Mouse (Mus musculus): Measurements from ENCODE around the gene Mmp28. TPM values are rescaled to one million over a fixed set of nuclear protein-coding genes. Genes with fewer than 3 reads are reported as not detected.

The Mmp28 gene
- polyA plus RNA-seq (2015; fragmentation: Nextera tagmentation; extraction: Ambion mirVana): 2.6 and 2.7 TPM in 2 replicates

DNA sequence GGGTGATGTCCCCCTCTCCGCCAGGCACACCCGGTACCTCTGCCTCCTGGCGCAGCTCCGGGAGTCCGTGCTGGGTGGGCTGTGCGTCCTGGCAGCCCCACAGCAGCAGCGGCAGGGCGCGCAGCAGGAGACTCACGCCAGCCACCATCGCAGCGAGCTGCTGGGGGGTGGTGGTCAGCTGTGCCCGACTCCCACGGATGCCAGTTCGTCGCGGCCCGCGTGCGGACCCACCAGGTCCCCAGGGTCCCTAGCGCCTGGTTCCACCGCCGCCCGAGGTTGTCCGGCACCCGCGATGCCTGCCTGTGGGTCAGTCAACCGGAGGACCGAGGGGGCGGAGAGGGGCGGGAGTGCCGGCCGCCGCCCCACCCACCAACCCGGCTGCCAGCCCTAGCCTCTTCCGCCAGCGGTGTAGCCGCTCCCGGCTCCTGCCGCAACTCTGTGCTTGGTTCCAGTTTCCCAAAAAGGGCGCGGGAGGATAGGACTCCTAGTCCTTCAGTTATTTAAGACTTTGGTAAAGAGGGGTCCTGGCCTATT lies at the start of gene Mmp28:
Gene Mmp28, minus strand, starts transcription at position 361 of the 534 bp plus-strand sequence.
- Histone ChIP-seq H3K4me3 (ENCODE audit: low read depth, low read length) (peak within 1 kb of the TSS; percentile 55), H3K4me2 (ENCODE audit: low read length) (peak within 1 kb of the TSS; percentile 95), H3K4me1 (ENCODE audit: control insufficient read depth, insufficient read depth, low read length) (peaks cover 9% of the 10 kb centered on the region; the same call in 1 of the 2 replicates), H3K9ac (ENCODE audit: low read depth, low read length) (peak within 1 kb of the TSS; percentile 76), H3K27ac (ENCODE audit: low read length) (no peak within 1 kb of the TSS), H3K36me3 (ENCODE audit: control insufficient read depth, insufficient read depth, low read length) (no peaks in the 10 kb centered on the region), H3K27me3 (ENCODE audit: control insufficient read depth, insufficient read depth, low read depth, low read length) (peaks cover 17% of the 10 kb centered on the region), H3K9me3 (replicated peaks; ENCODE audit: control insufficient read depth, low read length, poor library complexity, severe bottlenecking) (no peaks in the 10 kb centered on the region)
- WGBS: under 1% methylated on average over 40 of the region's 42 CpGs
- ATAC-seq: 0 out of 2 replicates have a peak, but pooled peaks have one; percentile 36

DNA sequence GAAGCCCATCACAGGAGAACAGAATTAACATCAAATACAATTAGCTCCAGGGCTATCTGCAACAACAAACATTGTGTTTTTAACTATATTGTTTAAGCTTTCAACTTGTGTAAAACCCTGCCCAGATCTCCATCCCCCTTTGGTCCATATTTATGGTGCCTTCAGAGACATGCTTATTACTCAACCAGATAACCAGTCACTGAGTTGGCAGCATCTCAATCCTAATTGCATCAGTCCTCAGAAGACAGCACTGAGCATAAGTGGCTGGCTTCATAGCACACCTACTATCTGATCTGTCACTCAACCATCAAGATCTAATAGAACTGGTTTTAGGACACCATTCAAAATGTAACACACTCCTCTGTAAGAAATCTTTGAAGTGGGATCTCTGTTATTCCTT lies 46.6 kb upstream of the Mmp28 start:
- Histone ChIP-seq H3K9ac (ENCODE audit: low read depth, low read length) (no peak overlapping the region), H3K36me3 (ENCODE audit: control insufficient read depth, insufficient read depth, low read length) (peaks cover 11% of the 10 kb centered on the region), H3K4me1 (ENCODE audit: control insufficient read depth, insufficient read depth, low read length) (no peaks in the 10 kb centered on the region), H3K9me3 (replicated peaks; ENCODE audit: control insufficient read depth, low read length, poor library complexity, severe bottlenecking) (no peaks in the 10 kb centered on the region), H3K4me2 (ENCODE audit: low read length) (no peak overlapping the region), H3K27ac (ENCODE audit: low read length) (no peak overlapping the region), H3K27me3 (ENCODE audit: control insufficient read depth, insufficient read depth, low read depth, low read length) (no peaks in the 10 kb centered on the region), H3K4me3 (ENCODE audit: low read depth, low read length) (no peak overlapping the region)
- no peak for ATAC-seq

DNA sequence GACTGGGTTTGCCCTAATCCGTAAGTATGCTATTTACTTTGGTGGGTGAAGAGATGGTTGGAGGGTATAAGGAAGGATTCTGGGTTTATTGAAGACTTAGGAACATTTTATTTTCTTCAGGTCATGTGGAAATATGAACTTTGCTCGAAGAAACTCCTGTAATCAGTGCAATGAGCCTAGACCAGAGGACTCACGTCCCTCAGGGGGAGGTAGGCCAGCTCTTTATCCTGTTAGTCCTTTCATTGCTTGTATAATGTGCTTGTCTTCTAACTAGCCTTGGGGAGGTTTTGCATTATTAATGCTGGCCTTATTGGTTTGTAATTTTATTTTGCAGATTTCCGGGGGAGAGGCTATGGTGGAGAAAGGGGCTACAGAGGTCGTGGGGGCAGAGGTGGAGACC lies 41.4 kb upstream of the Mmp28 start:
- Histone ChIP-seq H3K4me2 (ENCODE audit: low read length) (no peak overlapping the region), H3K27ac (ENCODE audit: low read length) (no peak overlapping the region), H3K4me3 (ENCODE audit: low read depth, low read length) (no peak overlapping the region), H3K27me3 (ENCODE audit: control insufficient read depth, insufficient read depth, low read depth, low read length) (no peaks in the 10 kb centered on the region), H3K36me3 (ENCODE audit: control insufficient read depth, insufficient read depth, low read length) (peaks cover 21% of the 10 kb centered on the region), H3K4me1 (ENCODE audit: control insufficient read depth, insufficient read depth, low read length) (no peaks in the 10 kb centered on the region), H3K9me3 (replicated peaks; ENCODE audit: control insufficient read depth, low read length, poor library complexity, severe bottlenecking) (no peaks in the 10 kb centered on the region), H3K9ac (ENCODE audit: low read depth, low read length) (no peak overlapping the region)
- no peak for ATAC-seq
- 90% methylated on average over 5 of the region's 5 CpGs for WGBS

DNA sequence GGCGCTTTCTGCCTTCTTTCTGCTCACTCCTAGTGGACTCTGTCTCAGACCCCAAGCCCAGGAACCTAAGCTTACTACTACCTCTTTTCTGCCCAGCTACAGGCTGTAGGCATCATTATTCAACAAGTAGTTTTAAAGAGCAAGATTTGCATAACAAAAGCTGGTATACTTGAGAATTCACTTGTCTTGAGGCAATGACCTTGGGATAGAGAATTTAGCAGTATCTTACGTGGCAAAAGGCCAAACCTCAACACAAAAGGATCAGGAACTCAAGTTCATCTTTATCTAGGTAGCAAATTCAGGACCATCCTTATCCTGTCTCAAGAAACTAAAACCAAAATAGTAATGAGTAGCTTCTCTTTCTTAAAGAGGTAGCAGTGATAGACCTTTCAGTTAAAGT lies 32.7 kb upstream of the Mmp28 start:
- Histone ChIP-seq H3K36me3 (ENCODE audit: control insufficient read depth, insufficient read depth, low read length) (no peaks in the 10 kb centered on the region; the same call in 1 of the 2 replicates), H3K4me3 (ENCODE audit: low read depth, low read length) (no peak overlapping the region), H3K4me2 (ENCODE audit: low read length) (no peak overlapping the region), H3K4me1 (ENCODE audit: control insufficient read depth, insufficient read depth, low read length) (no peaks in the 10 kb centered on the region; the same call in 1 of the 2 replicates), H3K9me3 (replicated peaks; ENCODE audit: control insufficient read depth, low read length, poor library complexity, severe bottlenecking) (no peaks in the 10 kb centered on the region), H3K9ac (ENCODE audit: low read depth, low read length) (no peak overlapping the region), H3K27ac (ENCODE audit: low read length) (no peak overlapping the region), H3K27me3 (ENCODE audit: control insufficient read depth, insufficient read depth, low read depth, low read length) (no peaks in the 10 kb centered on the region)
- 55% methylated on average over 2 of the region's 2 CpGs for WGBS
- no peak for ATAC-seq

DNA sequence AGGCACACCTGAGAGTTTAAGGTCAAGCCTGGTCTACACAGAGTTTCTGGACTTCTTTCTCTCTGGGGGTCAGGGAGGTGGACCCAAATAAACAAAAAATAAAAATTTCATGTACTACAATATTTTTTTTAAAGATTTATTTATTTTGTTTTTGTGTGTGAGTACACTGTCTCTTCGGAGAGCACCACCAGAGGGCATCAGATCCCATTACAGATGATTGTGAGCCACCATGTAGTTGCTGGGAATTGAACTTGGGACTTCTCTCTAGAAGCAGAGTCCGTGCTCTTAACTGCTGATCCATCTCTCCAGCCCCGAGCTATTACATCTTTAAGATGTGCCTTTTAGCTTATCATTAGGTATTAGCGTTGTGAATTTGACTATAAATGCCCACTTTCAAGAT lies 28.6 kb upstream of the Mmp28 start:
- 89% methylated on average over 4 of the region's 4 CpGs for WGBS
- Histone ChIP-seq H3K4me1 (ENCODE audit: control insufficient read depth, insufficient read depth, low read length) (no peaks in the 10 kb centered on the region; the same call in 1 of the 2 replicates), H3K9me3 (replicated peaks; ENCODE audit: control insufficient read depth, low read length, poor library complexity, severe bottlenecking) (no peaks in the 10 kb centered on the region), H3K27me3 (ENCODE audit: control insufficient read depth, insufficient read depth, low read depth, low read length) (no peaks in the 10 kb centered on the region), H3K36me3 (ENCODE audit: control insufficient read depth, insufficient read depth, low read length) (peaks cover 10% of the 10 kb centered on the region), H3K4me2 (ENCODE audit: low read length) (no peak overlapping the region), H3K27ac (ENCODE audit: low read length) (no peak overlapping the region), H3K9ac (ENCODE audit: low read depth, low read length) (no peak overlapping the region), H3K4me3 (ENCODE audit: low read depth, low read length) (no peak overlapping the region)
- no peak for ATAC-seq

DNA sequence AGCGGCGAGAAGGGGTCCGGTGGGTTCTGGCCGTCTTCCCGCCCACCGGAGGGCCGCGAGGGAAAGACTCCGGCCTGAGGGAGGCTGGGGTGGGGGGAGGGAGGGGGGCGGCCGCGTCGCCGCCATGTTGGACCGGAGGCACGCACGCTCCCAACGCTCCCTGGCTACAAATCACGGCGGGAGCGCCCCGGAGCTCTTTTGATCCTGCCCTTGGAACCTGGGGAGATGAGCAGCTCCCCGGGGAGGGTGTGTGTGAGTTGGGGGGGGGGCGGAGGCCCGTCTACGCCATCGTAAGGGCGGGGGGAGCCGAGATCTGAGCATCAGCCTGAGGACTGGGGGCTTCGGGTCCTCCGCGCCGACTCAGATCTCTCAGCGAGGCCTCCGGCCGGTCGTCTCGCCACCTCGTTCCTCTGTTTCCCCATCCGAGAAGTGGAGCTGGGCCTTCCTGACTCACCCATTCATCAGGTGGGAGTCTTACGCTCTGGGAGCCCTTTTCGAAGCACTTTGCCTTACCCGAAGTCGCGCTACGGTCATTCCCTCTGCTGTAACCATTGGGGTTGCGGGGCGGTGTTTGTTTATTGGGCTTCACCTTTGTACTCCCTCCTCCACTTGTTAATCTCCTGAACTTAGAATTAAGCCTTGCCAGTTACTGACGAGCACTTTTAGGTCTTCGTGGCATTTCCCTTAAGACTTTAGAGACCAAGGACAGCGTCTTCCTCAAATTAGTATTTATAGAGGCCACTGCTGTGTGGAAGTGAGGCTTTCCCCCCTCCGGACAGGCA lies 10.6 kb upstream of the Mmp28 start:
- Histone ChIP-seq H3K4me1 (ENCODE audit: control insufficient read depth, insufficient read depth, low read length) (peaks cover 24% of the 10 kb centered on the region), H3K9ac (ENCODE audit: low read depth, low read length) (peak overlapping the region; percentile 90), H3K27ac (ENCODE audit: low read length) (peak overlapping the region; percentile 99), H3K4me3 (ENCODE audit: low read depth, low read length) (peak overlapping the region; percentile 95), H3K36me3 (ENCODE audit: control insufficient read depth, insufficient read depth, low read length) (0 out of 2 replicates have a peak, but pooled peaks cover 6% of the 10 kb centered on the region), H3K9me3 (replicated peaks; ENCODE audit: control insufficient read depth, low read length, poor library complexity, severe bottlenecking) (no peaks in the 10 kb centered on the region), H3K27me3 (ENCODE audit: control insufficient read depth, insufficient read depth, low read depth, low read length) (no peaks in the 10 kb centered on the region), H3K4me2 (ENCODE audit: low read length) (peak overlapping the region; percentile 71)
- WGBS: under 1% methylated on average over 36 of the region's 52 CpGs
- peak; percentile 87 for ATAC-seq

DNA sequence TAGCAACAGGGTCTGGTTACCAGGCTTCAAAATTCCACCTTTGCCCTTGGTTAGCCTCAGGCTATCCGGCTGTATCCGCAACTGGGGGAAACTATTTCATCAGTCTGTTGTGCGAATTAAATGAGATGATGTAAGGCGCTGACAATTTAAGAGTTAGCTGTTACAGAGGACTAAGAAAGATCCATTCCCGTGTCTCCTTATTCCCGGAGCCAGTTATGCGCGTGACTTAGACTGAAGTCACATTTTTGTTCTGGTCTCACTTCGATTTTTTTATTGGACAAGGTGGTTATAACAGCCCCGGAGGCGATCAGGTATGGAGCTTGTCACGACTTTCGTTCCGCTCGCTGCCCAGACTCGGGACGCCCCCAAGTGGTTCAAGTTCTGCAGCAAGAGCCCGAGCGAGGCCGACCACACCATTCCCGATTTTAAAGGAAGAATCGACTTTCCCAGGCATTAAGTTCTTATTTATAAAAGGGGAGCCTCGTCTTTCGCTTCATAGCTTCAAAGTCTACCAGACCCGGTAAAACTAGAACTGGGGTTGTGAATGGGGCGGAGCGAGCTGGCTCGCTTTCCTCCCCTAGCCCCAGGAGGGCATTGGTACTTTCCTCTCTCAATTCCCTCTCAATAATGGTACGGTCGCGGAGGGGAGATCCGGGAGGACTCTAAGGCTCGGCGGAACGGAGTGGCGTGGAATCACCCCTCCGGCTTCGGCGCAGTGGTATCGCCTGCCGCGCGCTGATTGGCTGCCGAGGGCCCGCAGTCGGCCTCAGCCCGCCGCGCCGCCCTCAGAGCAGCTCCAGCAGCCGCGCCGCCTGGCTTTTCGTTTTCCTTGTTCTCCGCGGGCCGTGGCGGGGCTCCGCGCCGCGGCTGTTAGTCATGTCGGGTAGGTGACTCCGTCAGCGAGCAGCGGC lies 9.7 kb upstream of the Mmp28 start, which contains the start of gene Taf15:
Gene Taf15, plus strand, starts transcription at position 763 of the 911 bp plus-strand sequence.
- under 1% methylated on average over 65 of the region's 66 CpGs for WGBS
- Histone ChIP-seq H3K9ac (ENCODE audit: low read depth, low read length) (peak within 1 kb of the TSS; percentile 90), H3K4me1 (ENCODE audit: control insufficient read depth, insufficient read depth, low read length) (peaks cover 24% of the 10 kb centered on the region)

DNA sequence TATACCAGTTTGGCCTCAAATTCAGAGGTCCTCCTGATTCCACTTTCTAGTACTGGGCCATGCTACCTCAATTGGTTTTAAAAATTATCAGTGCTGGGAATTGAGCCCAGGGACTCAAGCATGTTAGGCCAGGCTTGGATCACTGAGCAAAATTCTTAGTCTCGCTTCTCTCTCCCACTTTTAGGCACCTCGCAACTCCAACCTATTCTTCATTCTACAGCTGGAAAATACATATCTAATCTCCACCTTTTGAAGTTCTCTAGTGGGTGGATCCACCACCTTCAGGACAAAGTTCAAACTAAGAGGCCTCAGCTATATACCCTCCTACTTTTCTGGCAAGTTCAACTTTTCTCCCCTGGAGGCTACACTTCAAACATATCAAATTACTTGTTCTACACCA lies 8.9 kb upstream of the Mmp28 start:
- Histone ChIP-seq H3K4me2 (ENCODE audit: low read length) (peak overlapping the region; percentile 65; the same call in 1 of the 2 replicates), H3K9ac (ENCODE audit: low read depth, low read length) (no peak overlapping the region), H3K27ac (ENCODE audit: low read length) (no peak overlapping the region), H3K4me3 (ENCODE audit: low read depth, low read length) (no peak overlapping the region), H3K4me1 (ENCODE audit: control insufficient read depth, insufficient read depth, low read length) (peaks cover 23% of the 10 kb centered on the region), H3K36me3 (ENCODE audit: control insufficient read depth, insufficient read depth, low read length) (no peaks in the 10 kb centered on the region), H3K9me3 (replicated peaks; ENCODE audit: control insufficient read depth, low read length, poor library complexity, severe bottlenecking) (no peaks in the 10 kb centered on the region), H3K27me3 (ENCODE audit: control insufficient read depth, insufficient read depth, low read depth, low read length) (no peaks in the 10 kb centered on the region)
- 95% methylated on average over 2 of the region's 2 CpGs for WGBS
- no peak for ATAC-seq

More for the DNA sequence above, 9.7 kb upstream of the Mmp28 start, which contains the start of gene Taf15:
- peak within 1 kb of the TSS; percentile 95 for H3K4me3 ChIP-seq (ENCODE audit: low read depth, low read length)
- peak; percentile 99 for ATAC-seq
- peak within 1 kb of the TSS; percentile 99 for H3K27ac ChIP-seq (ENCODE audit: low read length)
- H3K4me2 ChIP-seq (ENCODE audit: low read length): peak within 1 kb of the TSS; percentile 71
- H3K27me3 ChIP-seq (ENCODE audit: control insufficient read depth, insufficient read depth, low read depth, low read length): no peaks in the 10 kb centered on the region
- H3K9me3 ChIP-seq (replicated peaks; ENCODE audit: control insufficient read depth, low read length, poor library complexity, severe bottlenecking): no peaks in the 10 kb centered on the region
- H3K36me3 ChIP-seq (ENCODE audit: control insufficient read depth, insufficient read depth, low read length): 0 out of 2 replicates have a peak, but pooled peaks cover under 1% of the 10 kb centered on the region
